Mouse (Mus musculus) spleen, postnatal 10 days (tissue): ENCODE measurements at regions not wholly inside any gene's neighbourhood (a gene's known extent, or its start where the extent isn't known, plus 50 kb on each side); places are given as distances from the start of the nearest gene placed in this dataset.

ENCODE experiments used
- DNase-seq, 2 experiments: peaks; one replicate each; pipeline ENCODE4 v3.0.0; 2021 to 2022; ENCODE audit warnings: low spot score in 2 of 2

DNA sequence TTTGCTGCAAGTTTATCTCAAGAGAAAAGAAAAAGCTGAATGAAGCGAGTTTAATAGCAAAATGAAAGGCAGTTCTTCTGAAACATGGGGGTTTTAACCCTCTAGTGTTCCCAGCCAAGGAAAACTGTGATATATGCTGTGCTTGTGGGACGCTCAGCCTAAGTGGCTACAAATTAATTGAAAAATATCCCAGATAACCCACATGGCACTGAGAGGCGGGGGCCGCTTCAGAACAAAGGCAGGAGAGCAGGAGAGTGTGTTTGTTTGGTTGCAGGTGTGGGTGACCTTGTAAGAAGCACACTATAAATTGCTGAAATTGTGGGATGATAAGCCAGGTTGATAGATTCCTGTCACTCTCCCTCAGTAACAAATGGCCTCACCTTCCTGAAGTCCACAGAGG lies 154.7 kb upstream of the Mpped2 start:
- no peak for DNase-seq

GRCm38 (mm10) chr2:106540176-106540575 lies 152.9 kb upstream of the Mpped2 start:
- DNase-seq, result no peak

GRCm38 (mm10) chr2:106547117-106547516 lies 146.0 kb upstream of the Mpped2 start:
- DNase-seq, result no peak

GRCm38 (mm10) chr2:106553666-106554065 lies 139.4 kb upstream of the Mpped2 start:
- DNase-seq, result no peak

DNA sequence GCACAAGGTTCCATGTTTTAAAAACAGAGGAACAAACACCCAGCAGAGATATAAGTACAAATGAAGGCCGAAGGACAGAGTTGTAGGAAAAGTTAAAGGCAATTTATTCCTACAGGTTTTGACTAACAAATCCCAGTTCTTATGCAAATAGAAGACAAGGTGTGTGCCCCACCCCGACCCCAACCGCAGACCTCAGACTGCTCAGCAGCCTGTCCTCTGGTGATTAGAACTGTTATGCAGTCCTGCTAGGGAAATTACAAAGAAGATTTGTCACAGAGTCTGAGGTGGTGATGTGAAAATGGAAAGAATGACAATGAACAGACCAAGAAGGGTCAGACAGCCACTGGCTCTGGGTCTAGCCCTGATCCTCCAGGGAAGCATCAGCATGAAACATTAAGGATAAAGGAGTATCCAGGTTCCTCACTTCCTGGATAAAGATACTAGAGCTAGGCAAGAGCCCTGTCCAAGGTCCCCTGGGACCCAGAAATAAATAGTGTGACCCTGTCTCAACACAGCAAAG lies 131.4 kb upstream of the Mpped2 start:
- DNase-seq, result no peak

- DNase-seq, result no peak
These were observed 122.8 kb upstream of the Mpped2 start for GRCm38 (mm10) chr2:106570226-106570625.

GRCm38 (mm10) chr2:106571346-106571745 lies 121.7 kb upstream of the Mpped2 start:
- no peak for DNase-seq

DNA sequence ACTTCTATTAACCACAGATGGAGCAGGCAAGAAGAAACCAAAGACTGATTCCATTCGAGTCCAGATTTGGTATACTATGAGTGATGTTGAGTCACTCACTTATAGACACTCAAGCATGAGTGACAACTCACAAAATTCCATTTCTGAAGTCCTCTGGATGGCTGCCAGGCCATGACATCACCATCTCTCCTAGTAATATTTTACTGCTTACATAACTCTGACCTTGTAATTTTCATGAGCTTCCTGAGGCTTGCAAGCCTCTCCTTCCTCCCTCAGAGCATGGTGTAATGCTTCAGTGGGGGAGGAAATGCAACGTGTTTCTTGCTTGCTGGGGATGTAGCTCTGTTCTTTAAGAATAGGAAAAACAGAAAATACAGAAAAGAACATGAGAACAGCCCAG lies 121.2 kb upstream of the Mpped2 start:
- no peak for DNase-seq

DNA sequence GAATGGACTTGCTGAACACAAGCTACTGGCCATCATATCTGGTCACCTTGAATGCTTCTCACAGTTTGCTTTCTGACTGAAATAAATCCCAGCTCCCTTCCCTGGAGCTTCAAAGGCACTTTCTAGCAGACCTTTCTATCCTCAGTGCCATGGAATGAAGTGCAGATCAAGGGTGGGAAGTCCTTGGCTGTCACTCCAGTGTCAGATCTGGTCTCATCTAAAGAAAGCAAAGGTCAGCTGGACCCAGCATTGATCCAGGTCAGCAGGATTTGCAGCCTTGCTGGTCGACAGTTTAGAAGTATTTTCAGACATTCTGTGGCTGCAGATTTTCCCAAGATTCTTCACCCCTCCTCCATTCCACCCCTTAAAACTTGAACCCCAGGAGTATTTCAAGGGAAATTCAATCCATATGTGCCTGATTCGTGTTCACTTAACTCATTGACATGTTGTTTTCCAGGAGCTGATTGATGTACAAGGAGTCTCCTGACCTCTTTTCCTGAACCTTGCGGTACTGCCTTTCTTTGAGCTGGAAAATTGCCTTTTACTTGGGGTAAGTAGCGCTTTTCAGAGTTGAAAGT lies 116.2 kb upstream of the Mpped2 start:
- no peak for DNase-seq

DNA sequence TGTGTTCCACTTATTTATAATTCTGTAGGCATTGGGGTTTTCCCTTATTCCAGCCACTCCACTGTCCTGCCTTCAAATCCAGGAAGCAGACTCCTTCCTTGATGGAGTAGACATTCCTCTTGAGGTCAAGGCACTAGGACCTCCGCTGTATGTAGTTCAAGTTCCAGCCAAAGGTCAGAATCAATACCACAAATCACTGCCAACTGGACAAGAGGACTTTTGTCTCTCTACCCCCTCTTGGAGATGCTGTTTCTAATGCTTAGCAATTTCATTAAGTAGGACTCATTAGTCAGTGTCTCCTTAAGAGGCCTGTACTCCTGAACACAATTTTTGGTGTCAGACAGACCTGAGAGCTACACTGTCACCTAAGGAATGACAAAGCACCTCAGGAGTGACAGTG lies 115.0 kb upstream of the Mpped2 start:
- DNase-seq, result no peak

GRCm38 (mm10) chr2:106580663-106581062 lies 112.4 kb upstream of the Mpped2 start:
- DNase-seq, result no peak

- DNase-seq, result no peak
These were observed 71.8 kb upstream of the Mpped2 start for GRCm38 (mm10) chr2:106621251-106621650.

- no peak for DNase-seq
These were observed 70.7 kb upstream of the Mpped2 start for GRCm38 (mm10) chr2:106622326-106622725.

GRCm38 (mm10) chr2:106623680-106624079 lies 69.4 kb upstream of the Mpped2 start:
- DNase-seq, result no peak

DNA sequence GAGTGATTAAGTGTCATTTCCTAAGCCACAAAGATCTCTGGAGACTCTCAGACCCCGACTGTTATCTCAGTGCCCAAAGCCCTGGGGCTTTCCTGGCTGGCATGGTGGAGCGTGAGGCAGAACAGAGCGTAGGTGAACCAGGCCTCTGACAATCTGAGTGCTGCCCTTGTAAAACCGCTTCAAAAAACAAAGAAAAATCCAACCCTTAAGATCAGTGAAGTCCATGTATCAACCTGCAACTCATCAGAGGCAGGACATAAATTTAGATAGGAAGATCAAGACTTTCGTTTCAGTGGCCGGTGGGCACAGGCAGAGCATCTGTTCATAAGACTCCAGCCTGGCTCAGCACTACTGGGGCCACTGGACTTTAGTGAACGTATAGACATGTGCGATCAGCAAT lies 61.1 kb upstream of the Mpped2 start:
- DNase-seq, result no peak
